Mouse (Mus musculus): Measurements from ENCODE around the gene Ddah2. TPM values are rescaled to one million over a fixed set of nuclear protein-coding genes. Genes with fewer than 3 reads are reported as not detected.
A peak's percentile ranks its signal among the peaks of the same experiment; 100 is the strongest.

The Ddah2 gene
- total and polyA plus RNA-seq, 3 experiments = 52.4 to 242 (median 180) TPM

GRCm38 (mm10) chr17:35052271-35052798 is 6.5 kb upstream of the Ddah2 start:
- DNase-seq (ENCODE audit: low spot score) = no peak

GRCm38 (mm10) chr17:35055691-35056495 is 2.9 kb upstream of the Ddah2 start:
- H3K27me3 ChIP-seq (ENCODE audit: insufficient read depth, low read length) = no peaks in the 10 kb centered on the region
- H3K4me1 ChIP-seq (ENCODE audit: insufficient read depth, low read depth, low read length) = peaks cover 84% of the 10 kb centered on the region
- DNase-seq (ENCODE audit: low spot score) (no peak), ATAC-seq (ENCODE audit: extremely low read depth, insufficient number of reproducible peaks, low FRiP score, poor library complexity, severe bottlenecking) (no peak)
- H3K9me3 ChIP-seq (replicated peaks) = no peaks in the 10 kb centered on the region
- TF ChIP-seq POLR2AphosphoS5 (IDR thresholded peaks at IDR 0.05; ENCODE audit: insufficient replicate concordance, low read depth, low read length) (no peak), CTCF (IDR thresholded peaks at IDR 0.05; ENCODE audit: low read depth, low read length) (no peak), GATA1 (IDR thresholded peaks at IDR 0.05; ENCODE audit: borderline replicate concordance, low read length) (no peak), TAL1 (conservative IDR thresholded peaks at IDR 0.05; ENCODE audit: low read depth, low read length) (no peak), GATA2 (IDR thresholded peaks at IDR 0.05; ENCODE audit: borderline replicate concordance, low read depth, low read length) (no peak)
- H3K4me3 ChIP-seq (ENCODE audit: low read depth, low read length) = no peak overlapping the region; the same call in 1 of the 2 replicates
- H3K36me3 ChIP-seq (replicated peaks) = peaks cover 85% of the 10 kb centered on the region

More at GRCm38 (mm10) chr17:35052271-35052798, 6.5 kb upstream of the Ddah2 start:
- Histone ChIP-seq H3K36me3 (replicated peaks) (peaks cover 59% of the 10 kb centered on the region), H3K4me3 (ENCODE audit: low read depth, low read length) (peak overlapping the region; percentile 81), H3K4me1 (ENCODE audit: insufficient read depth, low read depth, low read length) (peaks cover 75% of the 10 kb centered on the region), H3K27me3 (ENCODE audit: insufficient read depth, low read length) (no peaks in the 10 kb centered on the region), H3K9me3 (replicated peaks) (no peaks in the 10 kb centered on the region)
- no peak for ATAC-seq (ENCODE audit: extremely low read depth, insufficient number of reproducible peaks, low FRiP score, poor library complexity, severe bottlenecking)
- TF ChIP-seq GATA2 (IDR thresholded peaks at IDR 0.05; ENCODE audit: borderline replicate concordance, low read depth, low read length) = no peak
- TF ChIP-seq TAL1 (conservative IDR thresholded peaks at IDR 0.05; ENCODE audit: low read depth, low read length) = no peak
- TF ChIP-seq CTCF (IDR thresholded peaks at IDR 0.05; ENCODE audit: low read depth, low read length) = no peak
- no peak for TF ChIP-seq GATA1 (IDR thresholded peaks at IDR 0.05; ENCODE audit: borderline replicate concordance, low read length)
- TF ChIP-seq POLR2AphosphoS5 (IDR thresholded peaks at IDR 0.05; ENCODE audit: insufficient replicate concordance, low read depth, low read length) = no peak

- no peak for DNase-seq (ENCODE audit: low spot score)
- H3K4me3 ChIP-seq (ENCODE audit: low read depth, low read length) = no peak overlapping the region
- no peaks in the 10 kb centered on the region for H3K9me3 ChIP-seq (replicated peaks)
- TF ChIP-seq GATA2 (IDR thresholded peaks at IDR 0.05; ENCODE audit: borderline replicate concordance, low read depth, low read length) (no peak), TAL1 (conservative IDR thresholded peaks at IDR 0.05; ENCODE audit: low read depth, low read length) (no peak), CTCF (IDR thresholded peaks at IDR 0.05; ENCODE audit: low read depth, low read length) (no peak), POLR2AphosphoS5 (IDR thresholded peaks at IDR 0.05; ENCODE audit: insufficient replicate concordance, low read depth, low read length) (no peak), GATA1 (IDR thresholded peaks at IDR 0.05; ENCODE audit: borderline replicate concordance, low read length) (no peak)
- no peak for ATAC-seq (ENCODE audit: extremely low read depth, insufficient number of reproducible peaks, low FRiP score, poor library complexity, severe bottlenecking)
- peaks cover 86% of the 10 kb centered on the region for H3K36me3 ChIP-seq (replicated peaks)
- H3K27me3 ChIP-seq (ENCODE audit: insufficient read depth, low read length) = no peaks in the 10 kb centered on the region
- H3K4me1 ChIP-seq (ENCODE audit: insufficient read depth, low read depth, low read length) = peaks cover 87% of the 10 kb centered on the region
Measured at GRCm38 (mm10) chr17:35057090-35057489, 1.7 kb upstream of the Ddah2 start.

- Histone ChIP-seq H3K4me3 (ENCODE audit: low read depth, low read length) (no peak overlapping the region; the same call in 1 of the 2 replicates), H3K36me3 (replicated peaks) (peaks cover 85% of the 10 kb centered on the region), H3K9me3 (replicated peaks) (no peaks in the 10 kb centered on the region), H3K4me1 (ENCODE audit: insufficient read depth, low read depth, low read length) (peaks cover 75% of the 10 kb centered on the region), H3K27me3 (ENCODE audit: insufficient read depth, low read length) (no peaks in the 10 kb centered on the region)
- no peak for TF ChIP-seq GATA1 (IDR thresholded peaks at IDR 0.05; ENCODE audit: borderline replicate concordance, low read length)
- TF ChIP-seq GATA2 (IDR thresholded peaks at IDR 0.05; ENCODE audit: borderline replicate concordance, low read depth, low read length) = no peak
- TF ChIP-seq TAL1 (conservative IDR thresholded peaks at IDR 0.05; ENCODE audit: low read depth, low read length) = no peak
- no peak for TF ChIP-seq POLR2AphosphoS5 (IDR thresholded peaks at IDR 0.05; ENCODE audit: insufficient replicate concordance, low read depth, low read length)
- TF ChIP-seq CTCF (IDR thresholded peaks at IDR 0.05; ENCODE audit: low read depth, low read length) = no peak
- ATAC-seq (ENCODE audit: extremely low read depth, insufficient number of reproducible peaks, low FRiP score, poor library complexity, severe bottlenecking) (no peak), DNase-seq (ENCODE audit: low spot score) (no peak)
Measured at GRCm38 (mm10) chr17:35058316-35058715, 519 bp upstream of the Ddah2 start.

GRCm38 (mm10) chr17:35060071-35060470 is 1.2 kb downstream of the Ddah2 start:
- H3K4me1 ChIP-seq (ENCODE audit: insufficient read depth, low read depth, low read length) = peaks cover 69% of the 10 kb centered on the region
- ATAC-seq (ENCODE audit: extremely low read depth, insufficient number of reproducible peaks, low FRiP score, poor library complexity, severe bottlenecking) (no peak), DNase-seq (ENCODE audit: low spot score) (no peak)
- H3K4me3 ChIP-seq (ENCODE audit: low read depth, low read length) = peak overlapping the region; percentile 76
- no peaks in the 10 kb centered on the region for H3K9me3 ChIP-seq (replicated peaks)
- TF ChIP-seq CTCF (IDR thresholded peaks at IDR 0.05; ENCODE audit: low read depth, low read length) = no peak
- no peak for TF ChIP-seq GATA2 (IDR thresholded peaks at IDR 0.05; ENCODE audit: borderline replicate concordance, low read depth, low read length)
- no peak for TF ChIP-seq TAL1 (conservative IDR thresholded peaks at IDR 0.05; ENCODE audit: low read depth, low read length)
- no peak for TF ChIP-seq GATA1 (IDR thresholded peaks at IDR 0.05; ENCODE audit: borderline replicate concordance, low read length)
- no peak for TF ChIP-seq POLR2AphosphoS5 (IDR thresholded peaks at IDR 0.05; ENCODE audit: insufficient replicate concordance, low read depth, low read length)
- peaks cover 6% of the 10 kb centered on the region for H3K27me3 ChIP-seq (ENCODE audit: insufficient read depth, low read length)
- H3K36me3 ChIP-seq (replicated peaks) = peaks cover 74% of the 10 kb centered on the region

GRCm38 (mm10) chr17:35060737-35061297 is 2.0 kb downstream of the Ddah2 start:
- Histone ChIP-seq H3K36me3 (replicated peaks) (peaks cover 66% of the 10 kb centered on the region), H3K9me3 (replicated peaks) (no peaks in the 10 kb centered on the region), H3K27me3 (ENCODE audit: insufficient read depth, low read length) (peaks cover 13% of the 10 kb centered on the region), H3K4me3 (ENCODE audit: low read depth, low read length) (peak overlapping the region; percentile 76; the same call in 1 of the 2 replicates), H3K4me1 (ENCODE audit: insufficient read depth, low read depth, low read length) (peaks cover 70% of the 10 kb centered on the region)
- no peak for ATAC-seq (ENCODE audit: extremely low read depth, insufficient number of reproducible peaks, low FRiP score, poor library complexity, severe bottlenecking)
- TF ChIP-seq CTCF (IDR thresholded peaks at IDR 0.05; ENCODE audit: low read depth, low read length) = no peak
- TF ChIP-seq POLR2AphosphoS5 (IDR thresholded peaks at IDR 0.05; ENCODE audit: insufficient replicate concordance, low read depth, low read length) = no peak
- no peak for TF ChIP-seq GATA2 (IDR thresholded peaks at IDR 0.05; ENCODE audit: borderline replicate concordance, low read depth, low read length)
- no peak for TF ChIP-seq TAL1 (conservative IDR thresholded peaks at IDR 0.05; ENCODE audit: low read depth, low read length)
- TF ChIP-seq GATA1 (IDR thresholded peaks at IDR 0.05; ENCODE audit: borderline replicate concordance, low read length) = no peak
- no peak for DNase-seq (ENCODE audit: low spot score)
